Mouse (Mus musculus): ENCODE measurements around the gene Cxcr6. TPM values are rescaled to one million over a fixed set of nuclear protein-coding genes. Genes with fewer than 3 reads are reported as not detected.
A peak's percentile ranks its signal among the peaks of the same experiment; 100 is the strongest.

Cxcr6 gene
- total and polyA plus RNA-seq, 2 experiments from 2014 or later, result 0.30 TPM; not detected in 1

GRCm38 (mm10) chr9:123788855-123789529 is 17.3 kb upstream of the Cxcr6 start:
- peaks cover 55% of the 10 kb centered on the region for H3K36me3 ChIP-seq (replicated peaks; ENCODE audit: control insufficient read depth, insufficient read depth, low read length)
- peaks cover 3% of the 10 kb centered on the region for H3K9me3 ChIP-seq (replicated peaks; ENCODE audit: control insufficient read depth, low read length)
- ATAC-seq (ENCODE audit: insufficient read depth, low read depth) (0 out of 2 replicates have a peak, but pooled peaks have one; percentile 11), DNase-seq (ENCODE audit: low spot score) (no peak)
- no peak overlapping the region for H3K4me3 ChIP-seq (ENCODE audit: low read depth, low read length)
- no peaks in the 10 kb centered on the region for H3K4me1 ChIP-seq (ENCODE audit: control insufficient read depth, insufficient read depth)
- H3K4me2 ChIP-seq (ENCODE audit: low read depth, low read length), result no peak overlapping the region
- no peak for TF ChIP-seq CTCF (IDR thresholded peaks at IDR 0.05; ENCODE audit: low read depth)
- no peak for TF ChIP-seq EP300 (IDR thresholded peaks at IDR 0.05; ENCODE audit: low read depth)
- no peak overlapping the region for H3K27ac ChIP-seq (ENCODE audit: low read depth)
- 46% methylated on average over 4 of the region's 4 CpGs for WGBS
- H3K27me3 ChIP-seq (ENCODE audit: control insufficient read depth, insufficient read depth, low read length), result no peaks in the 10 kb centered on the region
- no peak overlapping the region for H3K9ac ChIP-seq (replicated peaks; ENCODE audit: low read depth, low read length)

DNA sequence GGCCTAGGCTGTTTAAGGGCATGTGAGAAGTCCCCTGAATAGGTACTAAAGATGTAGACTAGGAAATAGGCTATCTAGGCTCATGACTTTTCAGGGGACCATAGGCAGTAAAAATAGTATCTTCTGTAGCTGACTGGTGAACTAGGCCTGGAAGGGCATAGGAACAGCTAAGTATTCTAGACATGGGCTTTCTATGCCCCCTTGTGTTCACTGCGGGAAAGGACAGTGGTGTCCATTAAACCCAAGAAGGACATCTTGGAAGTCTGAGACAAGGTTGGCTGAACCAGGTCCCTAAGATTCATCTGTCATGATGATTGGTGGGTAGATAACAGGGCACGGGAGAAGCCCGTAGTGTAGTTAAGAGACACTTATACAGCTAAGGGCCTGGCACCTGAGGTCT is 10.1 kb upstream of the Cxcr6 start:
- no peaks in the 10 kb centered on the region for H3K27me3 ChIP-seq (ENCODE audit: control insufficient read depth, insufficient read depth, low read length)
- TF ChIP-seq EP300 (IDR thresholded peaks at IDR 0.05; ENCODE audit: low read depth), result no peak
- peak; percentile 77 for TF ChIP-seq CTCF (IDR thresholded peaks at IDR 0.05; ENCODE audit: low read depth)
- no peak overlapping the region for H3K27ac ChIP-seq (ENCODE audit: low read depth)
- H3K4me2 ChIP-seq (ENCODE audit: low read depth, low read length), result no peak overlapping the region
- H3K36me3 ChIP-seq (replicated peaks; ENCODE audit: control insufficient read depth, insufficient read depth, low read length), result peaks cover 88% of the 10 kb centered on the region
- ATAC-seq (ENCODE audit: insufficient read depth, low read depth), result peak; percentile 66; the same call in 1 of the 2 replicates
- no peak overlapping the region for H3K4me3 ChIP-seq (ENCODE audit: low read depth, low read length)
- peak; percentile 45 for DNase-seq (ENCODE audit: low spot score)
- 49% methylated on average over 3 of the region's 3 CpGs for WGBS
- H3K9ac ChIP-seq (replicated peaks; ENCODE audit: low read depth, low read length), result no peak overlapping the region
- H3K9me3 ChIP-seq (replicated peaks; ENCODE audit: control insufficient read depth, low read length), result no peaks in the 10 kb centered on the region
- no peaks in the 10 kb centered on the region for H3K4me1 ChIP-seq (ENCODE audit: control insufficient read depth, insufficient read depth)

DNA sequence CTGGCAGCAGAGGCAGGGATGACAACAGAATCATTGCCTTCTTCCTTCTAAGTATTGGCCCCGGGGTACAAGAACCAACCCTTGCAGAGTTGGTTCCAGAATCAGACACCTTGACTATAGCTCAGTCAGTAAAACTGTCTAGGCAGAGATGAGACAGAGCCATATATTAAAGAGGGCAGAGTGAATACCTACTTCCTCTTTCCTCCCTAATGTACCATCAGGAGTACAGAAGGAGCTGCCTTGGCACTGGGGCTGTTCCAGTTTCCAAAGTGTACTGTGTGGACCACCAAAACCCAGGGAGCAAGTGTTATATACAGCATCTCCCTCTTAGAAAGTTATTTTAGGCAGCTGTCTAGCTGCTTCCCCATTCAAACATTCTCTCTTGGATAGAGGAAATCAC is 4.7 kb upstream of the Cxcr6 start:
- H3K27me3 ChIP-seq (ENCODE audit: control insufficient read depth, insufficient read depth, low read length), result no peaks in the 10 kb centered on the region
- H3K9ac ChIP-seq (replicated peaks; ENCODE audit: low read depth, low read length), result no peak overlapping the region
- no peak overlapping the region for H3K27ac ChIP-seq (ENCODE audit: low read depth)
- WGBS, result 92% methylated on average over 1 of the region's 1 CpGs
- no peak overlapping the region for H3K4me3 ChIP-seq (ENCODE audit: low read depth, low read length)
- DNase-seq (ENCODE audit: low spot score) (no peak), ATAC-seq (ENCODE audit: insufficient read depth, low read depth) (no peak)
- H3K4me1 ChIP-seq (ENCODE audit: control insufficient read depth, insufficient read depth), result no peaks in the 10 kb centered on the region
- H3K36me3 ChIP-seq (replicated peaks; ENCODE audit: control insufficient read depth, insufficient read depth, low read length), result peaks cover 82% of the 10 kb centered on the region
- TF ChIP-seq EP300 (IDR thresholded peaks at IDR 0.05; ENCODE audit: low read depth) (no peak), CTCF (IDR thresholded peaks at IDR 0.05; ENCODE audit: low read depth) (no peak)
- no peaks in the 10 kb centered on the region for H3K9me3 ChIP-seq (replicated peaks; ENCODE audit: control insufficient read depth, low read length)
- no peak overlapping the region for H3K4me2 ChIP-seq (ENCODE audit: low read depth, low read length)

DNA sequence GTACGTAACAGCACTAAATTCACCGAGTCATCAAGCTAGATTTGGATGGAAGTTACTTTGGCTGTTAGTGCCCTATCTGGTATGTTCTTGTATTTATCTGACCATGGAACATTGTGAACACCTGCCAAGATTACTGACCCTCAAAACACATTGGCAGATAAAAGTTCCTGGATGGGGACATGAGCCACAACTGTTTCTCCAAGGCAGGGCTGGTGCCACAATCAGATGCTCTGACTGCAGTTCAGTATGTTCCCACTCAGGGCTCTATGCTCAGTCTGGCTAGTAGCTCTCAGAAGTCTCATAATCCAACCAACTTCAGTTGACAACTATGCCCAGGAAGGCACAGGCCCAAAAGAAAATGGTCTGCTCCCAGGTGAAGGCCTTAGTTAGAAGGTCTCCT is 3.9 kb upstream of the Cxcr6 start:
- Histone ChIP-seq H3K9ac (replicated peaks; ENCODE audit: low read depth, low read length) (no peak overlapping the region), H3K27ac (ENCODE audit: low read depth) (no peak overlapping the region), H3K9me3 (replicated peaks; ENCODE audit: control insufficient read depth, low read length) (no peaks in the 10 kb centered on the region), H3K4me2 (ENCODE audit: low read depth, low read length) (no peak overlapping the region), H3K27me3 (ENCODE audit: control insufficient read depth, insufficient read depth, low read length) (no peaks in the 10 kb centered on the region), H3K4me3 (ENCODE audit: low read depth, low read length) (no peak overlapping the region), H3K36me3 (replicated peaks; ENCODE audit: control insufficient read depth, insufficient read depth, low read length) (peaks cover 74% of the 10 kb centered on the region), H3K4me1 (ENCODE audit: control insufficient read depth, insufficient read depth) (no peaks in the 10 kb centered on the region)
- WGBS, result 82% methylated on average over 2 of the region's 2 CpGs
- DNase-seq (ENCODE audit: low spot score) (no peak), ATAC-seq (ENCODE audit: insufficient read depth, low read depth) (no peak)
- TF ChIP-seq CTCF (IDR thresholded peaks at IDR 0.05; ENCODE audit: low read depth) (no peak), EP300 (IDR thresholded peaks at IDR 0.05; ENCODE audit: low read depth) (no peak)

DNA sequence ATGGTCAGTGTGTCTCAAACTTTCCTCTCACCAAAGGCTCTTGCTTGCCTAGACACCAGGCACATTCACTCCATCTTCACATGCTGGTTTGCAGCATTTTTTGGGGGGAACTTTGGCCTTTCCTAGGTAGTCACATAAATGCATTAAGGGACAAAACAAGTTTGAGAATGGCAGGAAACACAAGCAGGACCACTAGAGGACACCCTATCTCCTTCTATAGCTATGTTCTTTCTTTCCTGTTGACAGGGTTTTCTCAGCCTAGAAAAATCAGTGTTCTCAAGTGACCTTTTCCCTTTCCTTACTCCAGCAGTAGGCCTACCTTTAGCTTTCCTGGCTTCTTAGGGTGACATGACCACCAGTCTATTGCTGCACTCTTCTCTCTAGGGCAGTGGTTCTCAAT is 3.4 kb upstream of the Cxcr6 start:
- ATAC-seq (ENCODE audit: insufficient read depth, low read depth) (no peak), DNase-seq (ENCODE audit: low spot score) (no peak)
- Histone ChIP-seq H3K27ac (ENCODE audit: low read depth) (no peak overlapping the region), H3K9ac (replicated peaks; ENCODE audit: low read depth, low read length) (no peak overlapping the region), H3K4me1 (ENCODE audit: control insufficient read depth, insufficient read depth) (no peaks in the 10 kb centered on the region), H3K4me3 (ENCODE audit: low read depth, low read length) (no peak overlapping the region), H3K9me3 (replicated peaks; ENCODE audit: control insufficient read depth, low read length) (no peaks in the 10 kb centered on the region), H3K36me3 (replicated peaks; ENCODE audit: control insufficient read depth, insufficient read depth, low read length) (peaks cover 69% of the 10 kb centered on the region), H3K27me3 (ENCODE audit: control insufficient read depth, insufficient read depth, low read length) (no peaks in the 10 kb centered on the region), H3K4me2 (ENCODE audit: low read depth, low read length) (no peak overlapping the region)
- TF ChIP-seq CTCF (IDR thresholded peaks at IDR 0.05; ENCODE audit: low read depth) (0 out of 2 replicates have a peak, but pooled peaks have one; percentile 12), EP300 (IDR thresholded peaks at IDR 0.05; ENCODE audit: low read depth) (no peak)

DNA sequence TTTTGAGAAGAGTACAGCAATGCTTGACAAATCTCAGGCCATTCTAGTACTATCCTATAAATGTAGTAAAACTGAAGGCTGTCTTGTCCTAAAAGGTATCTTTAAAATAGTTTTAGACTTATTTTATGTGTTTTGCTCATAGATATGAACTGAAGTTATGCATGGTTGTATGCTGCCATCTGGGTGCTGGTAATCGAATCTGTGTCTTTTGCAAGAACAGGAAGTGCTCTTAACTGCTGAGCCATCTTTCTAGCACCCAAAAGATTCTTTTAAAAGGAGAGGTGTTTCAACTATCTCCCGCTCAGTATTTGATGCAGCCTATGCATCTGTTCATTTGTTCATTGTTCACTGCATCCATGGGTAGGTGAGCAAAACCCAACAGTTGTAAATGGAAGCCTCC is 1.0 kb upstream of the Cxcr6 start:
- no peak overlapping the region for H3K27ac ChIP-seq (ENCODE audit: low read depth)
- ATAC-seq (ENCODE audit: insufficient read depth, low read depth), result no peak
- no peak overlapping the region for H3K4me3 ChIP-seq (ENCODE audit: low read depth, low read length)
- no peaks in the 10 kb centered on the region for H3K4me1 ChIP-seq (ENCODE audit: control insufficient read depth, insufficient read depth)
- no peak overlapping the region for H3K4me2 ChIP-seq (ENCODE audit: low read depth, low read length)
- no peaks in the 10 kb centered on the region for H3K27me3 ChIP-seq (ENCODE audit: control insufficient read depth, insufficient read depth, low read length)
- peaks cover 68% of the 10 kb centered on the region for H3K36me3 ChIP-seq (replicated peaks; ENCODE audit: control insufficient read depth, insufficient read depth, low read length)
- WGBS, result 88% methylated on average over 2 of the region's 2 CpGs
- no peaks in the 10 kb centered on the region for H3K9me3 ChIP-seq (replicated peaks; ENCODE audit: control insufficient read depth, low read length)
- no peak for TF ChIP-seq EP300 (IDR thresholded peaks at IDR 0.05; ENCODE audit: low read depth)
- no peak for TF ChIP-seq CTCF (IDR thresholded peaks at IDR 0.05; ENCODE audit: low read depth)
- no peak overlapping the region for H3K9ac ChIP-seq (replicated peaks; ENCODE audit: low read depth, low read length)
- DNase-seq (ENCODE audit: low spot score), result no peak
